Mouse (Mus musculus): ENCODE results near the gene Sp1.

GRCm38 (mm10) chr15:102409286-102409685 lies 3.3 kb downstream of the Sp1 start:
- TF ChIP-seq CTCF (IDR thresholded peaks at IDR 0.05; ENCODE audit: low read depth, low read length): no peak
- no peak for TF ChIP-seq POLR2A (IDR thresholded peaks at IDR 0.05; ENCODE audit: borderline replicate concordance, low read depth, low read length)

Measured in bone marrow macrophage, adult 2 months (primary cell).